Mouse (Mus musculus): ENCODE data around the gene Rab6a.

DNA sequence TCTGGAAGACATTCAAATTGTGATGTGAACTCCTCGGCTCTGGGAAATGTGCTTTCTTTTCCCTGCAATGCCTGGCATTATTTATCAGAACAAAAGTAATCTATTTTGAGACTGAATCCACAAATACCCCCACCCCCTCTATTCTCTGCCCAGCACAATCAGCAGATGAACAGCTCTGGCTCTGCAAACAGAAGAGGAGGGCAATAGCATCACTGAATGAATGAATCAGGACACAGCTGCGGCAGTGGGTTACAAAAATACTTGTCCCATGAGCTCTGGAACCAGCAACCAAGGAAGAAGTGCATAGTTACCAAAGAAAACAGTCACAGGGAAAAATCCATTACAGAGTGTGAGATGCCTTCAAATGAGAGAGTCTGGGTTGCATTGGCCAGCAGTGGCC is 28.4 kb upstream of the Rab6a start:
- no peak for TF ChIP-seq CTCF (IDR thresholded peaks at IDR 0.05; ENCODE audit: insufficient read depth, low read depth, low read length)
- TF ChIP-seq POLR2A (IDR thresholded peaks at IDR 0.05; ENCODE audit: insufficient read depth, low read depth, low read length): no peak

All from olfactory bulb, adult 2 months (tissue).